Mouse (Mus musculus) kidney, adult 2 months (tissue): Measurements from ENCODE around the gene Tll2. TPM values are rescaled to one million over a fixed set of nuclear protein-coding genes. Genes with fewer than 3 reads are reported as not detected.
A peak's percentile ranks its signal among the peaks of the same experiment; 100 is the strongest.

Source experiments
- DNase-seq: peaks from one replicate; pipeline ENCODE4 v3.0.0; 2021
- H3K27ac ChIP-seq: fragments of 200-500 bp; 2 replicates; pipeline ENCODE4 v1.5.1; 2012; ENCODE audit warnings: low read depth, low read length, control low read depth, inconsistent platforms; ENCODE audit not compliant: insufficient read depth
- H3K27me3 ChIP-seq: fragments of 200-500 bp; replicated peaks from 2 replicates; pipeline ENCODE4 v1.6.1; 2012; ENCODE audit warnings: mild to moderate bottlenecking, moderate library complexity, low read length, inconsistent platforms; ENCODE audit not compliant: control insufficient read depth, insufficient read depth
- H3K36me3 ChIP-seq: fragments of 200-500 bp; 2 replicates; pipeline ENCODE4 v1.6.1; 2012; ENCODE audit warnings: mild to moderate bottlenecking, moderate library complexity, low read length, inconsistent platforms; ENCODE audit not compliant: control insufficient read depth, insufficient read depth
- H3K4me1 ChIP-seq: fragments of 200-500 bp; 2 replicates; pipeline ENCODE4 v1.6.1; 2011; ENCODE audit warnings: low read length; ENCODE audit not compliant: control insufficient read depth, insufficient read depth
- H3K4me3 ChIP-seq: fragments of 200-500 bp; 2 replicates; pipeline ENCODE4 v1.5.1; 2011; ENCODE audit warnings: mild to moderate bottlenecking, low read depth, low read length, control low read depth; ENCODE audit not compliant: insufficient read depth
- CTCF ChIP-seq: fragments of 200-500 bp; conservative IDR thresholded peaks from 2 replicates; pipeline ENCODE4 v1.5.1; 2011; ENCODE audit warnings: low read depth, mild to moderate bottlenecking, control low read depth, low read length, moderate library complexity, mixed read lengths; ENCODE audit not compliant: insufficient read depth, insufficient read length
- POLR2A ChIP-seq: fragments of 200-500 bp; IDR thresholded peaks from one replicate; pipeline ENCODE4 v1.6.1; 2011; ENCODE audit warnings: low read depth, low read length, control low read depth
- WGBS: fragments of 180-500 bp; shearing (Covaris S2); methylation state at CpG from one replicate; pipeline ENCODE4 v1.1.7; 2018; 5-methylcytosine and 5-hydroxymethylcytosine counted together
- polyA plus RNA-seq: library from polyadenylated mRNA; depleted of rRNA; stranded (reverse); fragments of >200 nt; gene quantifications from 2 replicates; pipeline ENCODE4 v1.2.3, GENCODE M21; 2012

Tll2 gene
- polyA plus RNA-seq, 1 experiment, result 0.03 TPM

GRCm38 (mm10) chr19:41109496-41109895 is 97.1 kb downstream of the Tll2 start:
- WGBS, result 71% methylated on average over 8 of the region's 8 CpGs
- DNase-seq, result no peak

GRCm38 (mm10) chr19:41108666-41109065 is 98.0 kb downstream of the Tll2 start:
- H3K4me1 ChIP-seq, result no peaks in the 10 kb centered on the region
- no peak overlapping the region for H3K27ac ChIP-seq
- WGBS, result 93% methylated on average over 7 of the region's 7 CpGs
- H3K36me3 ChIP-seq, result no peaks in the 10 kb centered on the region
- no peak overlapping the region for H3K4me3 ChIP-seq
- no peak for DNase-seq
- TF ChIP-seq POLR2A, result no peak
- TF ChIP-seq CTCF, result no peak
- no peaks in the 10 kb centered on the region for H3K27me3 ChIP-seq

More at GRCm38 (mm10) chr19:41109496-41109895, 97.1 kb downstream of the Tll2 start:
- Histone ChIP-seq H3K36me3 (no peaks in the 10 kb centered on the region), H3K27me3 (no peaks in the 10 kb centered on the region), H3K27ac (no peak overlapping the region), H3K4me3 (no peak overlapping the region), H3K4me1 (no peaks in the 10 kb centered on the region)
- no peak for TF ChIP-seq CTCF
- no peak for TF ChIP-seq POLR2A

GRCm38 (mm10) chr19:41107530-41107929 is 99.1 kb downstream of the Tll2 start:
- Histone ChIP-seq H3K4me3 (no peak overlapping the region), H3K36me3 (no peaks in the 10 kb centered on the region), H3K27ac (no peak overlapping the region), H3K27me3 (no peaks in the 10 kb centered on the region), H3K4me1 (no peaks in the 10 kb centered on the region)
- TF ChIP-seq CTCF (no peak), POLR2A (no peak)
- no peak for DNase-seq
- 44% methylated on average over 8 of the region's 8 CpGs for WGBS

GRCm38 (mm10) chr19:41104922-41105321 is 101.7 kb downstream of the Tll2 start:
- Histone ChIP-seq H3K36me3 (no peaks in the 10 kb centered on the region), H3K27ac (no peak overlapping the region), H3K27me3 (no peaks in the 10 kb centered on the region), H3K4me3 (no peak overlapping the region), H3K4me1 (no peaks in the 10 kb centered on the region)
- DNase-seq, result peak; percentile 20
- TF ChIP-seq POLR2A (no peak), CTCF (peak; percentile 44)
- 49% methylated on average over 8 of the region's 8 CpGs for WGBS

GRCm38 (mm10) chr19:41101390-41101789 is 105.2 kb downstream of the Tll2 start:
- Histone ChIP-seq H3K4me1 (no peaks in the 10 kb centered on the region), H3K27ac (no peak overlapping the region), H3K36me3 (no peaks in the 10 kb centered on the region), H3K4me3 (no peak overlapping the region), H3K27me3 (no peaks in the 10 kb centered on the region)
- 68% methylated on average over 8 of the region's 8 CpGs for WGBS
- no peak for TF ChIP-seq POLR2A
- no peak for TF ChIP-seq CTCF
- DNase-seq, result peak; percentile 36

GRCm38 (mm10) chr19:41100863-41101262 is 105.8 kb downstream of the Tll2 start:
- DNase-seq, result no peak
- H3K4me3 ChIP-seq, result no peak overlapping the region
- H3K36me3 ChIP-seq, result no peaks in the 10 kb centered on the region
- TF ChIP-seq CTCF (no peak), POLR2A (no peak)
- no peak overlapping the region for H3K27ac ChIP-seq
- H3K27me3 ChIP-seq, result no peaks in the 10 kb centered on the region
- 93% methylated on average over 7 of the region's 7 CpGs for WGBS
- H3K4me1 ChIP-seq, result no peaks in the 10 kb centered on the region

- 72% methylated on average over 4 of the region's 4 CpGs for WGBS
- TF ChIP-seq POLR2A, result no peak
Measured at GRCm38 (mm10) chr19:41097038-41097437, 109.6 kb downstream of the Tll2 start.

GRCm38 (mm10) chr19:41091901-41092300 is 114.7 kb downstream of the Tll2 start:
- Histone ChIP-seq H3K4me1 (no peaks in the 10 kb centered on the region), H3K4me3 (no peak overlapping the region), H3K27ac (no peak overlapping the region), H3K27me3 (no peaks in the 10 kb centered on the region), H3K36me3 (no peaks in the 10 kb centered on the region)
- TF ChIP-seq POLR2A, result no peak
- DNase-seq, result no peak
- WGBS, result 77% methylated on average over 2 of the region's 2 CpGs

More at GRCm38 (mm10) chr19:41097038-41097437, 109.6 kb downstream of the Tll2 start:
- Histone ChIP-seq H3K27me3 (no peaks in the 10 kb centered on the region), H3K27ac (no peak overlapping the region), H3K36me3 (no peaks in the 10 kb centered on the region), H3K4me3 (no peak overlapping the region), H3K4me1 (no peaks in the 10 kb centered on the region)
- DNase-seq, result no peak
